Mouse (Mus musculus) limb, embryonic 11.5 days (tissue): ENCODE measurements around the gene Cfp. TPM values are rescaled to one million over a fixed set of nuclear protein-coding genes. Genes with fewer than 3 reads are reported as not detected.

Experiments used
- polyA plus RNA-seq: library from polyadenylated mRNA; unstranded; fragments of >200 nt; fragmentation: Nextera tagmentation; extraction: Ambion mirVana; gene quantifications from 2 replicates; pipeline ENCODE4 v1.2.1, GENCODE M21; 2014

Cfp gene
- polyA plus RNA-seq, 1 experiment from 2014 or later, result 3.8 TPM

Other genes starting within 250 kb of the Cfp start
- 97.3 and 106 TPM in 2 replicates for gene Cdk16, start 243.6 kb downstream of the Cfp start, polyA plus RNA-seq
- gene Usp11, start 227.6 kb downstream of the Cfp start, polyA plus RNA-seq, result 49.6 and 51.0 TPM in 2 replicates
- gene Araf, start 133.7 kb downstream of the Cfp start, polyA plus RNA-seq, result 69.8 and 75.0 TPM in 2 replicates
- gene Timp1, start 61.4 kb downstream of the Cfp start, polyA plus RNA-seq, result 12.9 and 13.1 TPM in 2 replicates
- gene Syn1, start 10.6 kb downstream of the Cfp start, polyA plus RNA-seq, result 0.13 and 0.16 TPM in 2 replicates
- gene Elk1, start 19.1 kb upstream of the Cfp start, polyA plus RNA-seq, result 9.4 and 9.8 TPM in 2 replicates
- 53.2 and 56.2 TPM in 2 replicates for gene Uxt, start 30.5 kb upstream of the Cfp start, polyA plus RNA-seq
- gene Zfp182, start 130.8 kb upstream of the Cfp start, polyA plus RNA-seq, result 5.5 and 5.9 TPM in 2 replicates
- not detected in 2 replicates for gene Spaca5, start 136.9 kb upstream of the Cfp start, polyA plus RNA-seq
- 1.1 and 1.6 TPM in 2 replicates for gene Zfp300, start 158.0 kb upstream of the Cfp start, polyA plus RNA-seq
- not detected in 2 replicates for gene Ssxa1, start 184.3 kb upstream of the Cfp start, polyA plus RNA-seq
- gene Gm21876, start 244.1 kb upstream of the Cfp start, polyA plus RNA-seq, result not detected in 2 replicates